Mouse (Mus musculus): Measurements from ENCODE around the gene Disc1. TPM values are rescaled to one million over a fixed set of nuclear protein-coding genes. Genes with fewer than 3 reads are reported as not detected.

The Disc1 gene
- polyA plus RNA-seq, 1 experiment from 2014 or later = 3.3 TPM

- peaks cover 12% of the 10 kb centered on the region for H3K27me3 ChIP-seq
- H3K4me1 ChIP-seq = peaks cover 10% of the 10 kb centered on the region; the same call in 1 of the 2 replicates
- no peak overlapping the region for H3K27ac ChIP-seq (replicated peaks)
- no peaks in the 10 kb centered on the region for H3K9me3 ChIP-seq (replicated peaks)
- no peaks in the 10 kb centered on the region for H3K36me3 ChIP-seq
- ATAC-seq (ENCODE audit: insufficient number of reproducible peaks, low FRiP score, low TSS enrichment, low read depth) = no peak
- no peak overlapping the region for H3K4me3 ChIP-seq (replicated peaks)
- no peak overlapping the region for H3K9ac ChIP-seq
- H3K4me2 ChIP-seq (replicated peaks) = no peak overlapping the region
- WGBS = 74% methylated on average over 5 of the region's 5 CpGs
These were observed 217.4 kb downstream of the Disc1 start for GRCm38 (mm10) chr8:125271357-125271756.

DNA sequence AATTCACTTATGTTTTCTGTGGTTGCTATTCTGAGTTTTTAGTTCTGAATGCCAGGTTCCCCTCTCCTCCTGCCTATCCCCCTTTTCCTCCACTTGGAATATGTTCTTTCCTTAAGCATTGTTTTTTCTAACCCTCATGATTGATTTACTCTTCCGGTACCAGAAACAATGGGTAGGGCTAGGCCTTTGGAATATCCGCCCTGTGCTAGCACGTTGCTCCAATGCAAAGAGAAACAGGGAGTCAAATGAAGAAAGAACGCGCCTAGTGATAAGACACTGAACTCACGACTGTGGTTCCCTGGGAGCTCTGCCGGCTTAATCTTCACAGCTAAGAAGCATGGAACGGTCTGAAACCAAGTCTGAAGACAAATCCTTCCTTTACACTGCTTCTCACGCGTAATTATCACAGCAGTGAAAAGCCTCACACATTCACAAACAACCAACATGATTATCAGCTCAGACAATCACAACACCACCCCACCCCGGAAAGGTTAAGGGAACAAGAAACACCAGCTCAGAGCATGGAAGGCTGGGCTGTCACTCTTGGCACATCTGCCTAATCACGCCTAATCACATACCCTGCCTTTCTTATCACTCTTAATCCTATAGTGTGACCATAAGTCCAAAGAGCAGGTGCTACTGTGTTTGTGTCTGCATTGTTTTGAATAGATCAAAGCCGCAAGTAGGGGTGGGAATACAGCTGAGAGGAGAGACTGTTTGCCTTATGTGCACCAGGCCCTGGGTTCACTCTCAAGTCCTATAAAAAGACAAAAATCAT lies 218.3 kb downstream of the Disc1 start:
- H3K4me1 ChIP-seq = peaks cover 14% of the 10 kb centered on the region; the same call in 1 of the 2 replicates
- peaks cover 14% of the 10 kb centered on the region for H3K27me3 ChIP-seq
- H3K4me3 ChIP-seq (replicated peaks) = no peak overlapping the region
- no peak overlapping the region for H3K9ac ChIP-seq
- no peak overlapping the region for H3K27ac ChIP-seq (replicated peaks)
- ATAC-seq (ENCODE audit: insufficient number of reproducible peaks, low FRiP score, low TSS enrichment, low read depth) = no peak
- WGBS = 71% methylated on average over 13 of the region's 13 CpGs
- no peaks in the 10 kb centered on the region for H3K36me3 ChIP-seq
- no peak overlapping the region for H3K4me2 ChIP-seq (replicated peaks)
- no peaks in the 10 kb centered on the region for H3K9me3 ChIP-seq (replicated peaks)

GRCm38 (mm10) chr8:125277071-125277682 lies 223.2 kb downstream of the Disc1 start:
- 27% methylated on average over 11 of the region's 11 CpGs for WGBS
- Histone ChIP-seq H3K4me1 (peaks cover 30% of the 10 kb centered on the region), H3K4me3 (replicated peaks) (no peak overlapping the region), H3K9ac (no peak overlapping the region), H3K4me2 (replicated peaks) (no peak overlapping the region), H3K36me3 (no peaks in the 10 kb centered on the region), H3K27ac (replicated peaks) (no peak overlapping the region), H3K9me3 (replicated peaks) (no peaks in the 10 kb centered on the region), H3K27me3 (peaks cover 16% of the 10 kb centered on the region; the same call in 1 of the 2 replicates)
- ATAC-seq (ENCODE audit: insufficient number of reproducible peaks, low FRiP score, low TSS enrichment, low read depth) = no peak

DNA sequence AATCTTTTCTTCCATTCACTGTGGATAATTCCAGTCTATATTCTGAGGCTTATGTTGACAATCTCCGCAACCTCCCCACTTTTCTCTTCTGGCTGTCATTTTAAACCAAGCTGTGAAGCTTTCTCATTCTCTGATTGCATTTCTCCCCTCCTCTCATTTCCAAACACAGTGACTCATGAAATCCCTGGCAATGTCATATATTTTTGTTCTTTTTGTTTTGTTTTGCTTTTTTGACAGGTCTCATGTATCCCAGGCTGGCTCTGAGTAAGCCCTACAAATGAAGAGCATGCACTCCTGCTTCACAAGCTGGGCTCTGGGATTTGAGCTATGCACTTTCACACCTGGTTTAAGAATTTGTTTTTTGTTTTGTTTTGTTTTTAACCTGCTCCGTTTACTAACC lies 225.2 kb downstream of the Disc1 start:
- no peak overlapping the region for H3K4me2 ChIP-seq (replicated peaks)
- 76% methylated on average over 2 of the region's 2 CpGs for WGBS
- H3K9ac ChIP-seq = no peak overlapping the region
- ATAC-seq (ENCODE audit: insufficient number of reproducible peaks, low FRiP score, low TSS enrichment, low read depth) = no peak
- H3K36me3 ChIP-seq = no peaks in the 10 kb centered on the region
- H3K4me3 ChIP-seq (replicated peaks) = no peak overlapping the region
- peaks cover 29% of the 10 kb centered on the region for H3K4me1 ChIP-seq
- H3K27me3 ChIP-seq = peaks cover 16% of the 10 kb centered on the region; the same call in 1 of the 2 replicates
- no peak overlapping the region for H3K27ac ChIP-seq (replicated peaks)
- no peaks in the 10 kb centered on the region for H3K9me3 ChIP-seq (replicated peaks)

DNA sequence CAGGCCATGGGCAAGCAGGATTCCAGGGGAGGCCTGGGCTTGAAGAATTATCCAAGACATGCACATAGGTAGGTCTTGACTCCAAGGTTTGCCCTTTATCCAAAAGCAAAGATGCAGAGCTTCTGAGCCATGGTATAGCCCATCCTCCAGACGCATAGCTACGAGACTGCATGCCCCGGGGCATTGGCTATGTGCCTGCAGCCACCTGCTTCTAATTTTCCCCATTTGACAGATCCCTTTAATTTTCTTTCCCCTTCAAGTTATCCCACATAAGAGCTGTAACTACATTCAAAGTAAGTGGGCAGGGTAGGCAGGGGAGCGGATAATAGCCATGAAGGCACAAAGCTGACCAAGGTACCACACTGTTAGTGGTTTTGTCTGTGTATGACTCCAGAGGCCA lies 225.9 kb downstream of the Disc1 start:
- no peak overlapping the region for H3K9ac ChIP-seq
- H3K4me3 ChIP-seq (replicated peaks) = no peak overlapping the region
- H3K27me3 ChIP-seq = peaks cover 16% of the 10 kb centered on the region; the same call in 1 of the 2 replicates
- WGBS = 17% methylated on average over 4 of the region's 4 CpGs
- H3K36me3 ChIP-seq = no peaks in the 10 kb centered on the region
- H3K27ac ChIP-seq (replicated peaks) = no peak overlapping the region
- H3K4me2 ChIP-seq (replicated peaks) = no peak overlapping the region
- H3K4me1 ChIP-seq = peaks cover 32% of the 10 kb centered on the region
- no peaks in the 10 kb centered on the region for H3K9me3 ChIP-seq (replicated peaks)
- no peak for ATAC-seq (ENCODE audit: insufficient number of reproducible peaks, low FRiP score, low TSS enrichment, low read depth)

- WGBS = 55% methylated on average over 7 of the region's 7 CpGs
- no peak overlapping the region for H3K9ac ChIP-seq
- peaks cover 9% of the 10 kb centered on the region; the same call in 1 of the 2 replicates for H3K27me3 ChIP-seq
- no peaks in the 10 kb centered on the region for H3K9me3 ChIP-seq (replicated peaks)
- peaks cover 46% of the 10 kb centered on the region for H3K4me1 ChIP-seq
- no peaks in the 10 kb centered on the region for H3K36me3 ChIP-seq
- H3K27ac ChIP-seq (replicated peaks) = no peak overlapping the region
- H3K4me3 ChIP-seq (replicated peaks) = no peak overlapping the region
- H3K4me2 ChIP-seq (replicated peaks) = no peak overlapping the region
- ATAC-seq (ENCODE audit: insufficient number of reproducible peaks, low FRiP score, low TSS enrichment, low read depth) = no peak
These were observed 228.5 kb downstream of the Disc1 start for GRCm38 (mm10) chr8:125282531-125282930.

- Histone ChIP-seq H3K9ac (no peak overlapping the region), H3K27me3 (peaks cover 4% of the 10 kb centered on the region; the same call in 1 of the 2 replicates), H3K27ac (replicated peaks) (no peak overlapping the region), H3K4me1 (peaks cover 45% of the 10 kb centered on the region), H3K4me2 (replicated peaks) (no peak overlapping the region), H3K36me3 (no peaks in the 10 kb centered on the region), H3K9me3 (replicated peaks) (no peaks in the 10 kb centered on the region), H3K4me3 (replicated peaks) (no peak overlapping the region)
- no peak for ATAC-seq (ENCODE audit: insufficient number of reproducible peaks, low FRiP score, low TSS enrichment, low read depth)
- 58% methylated on average over 6 of the region's 6 CpGs for WGBS
These were observed 229.5 kb downstream of the Disc1 start for GRCm38 (mm10) chr8:125283542-125283941.

- WGBS = 39% methylated on average over 4 of the region's 4 CpGs
- 0 out of 2 replicates have a peak overlapping the region, but pooled peaks have one; percentile 39 for H3K27ac ChIP-seq (replicated peaks)
These were observed 230.9 kb downstream of the Disc1 start for GRCm38 (mm10) chr8:125284875-125285274.

GRCm38 (mm10) chr8:125285391-125285790 lies 231.4 kb downstream of the Disc1 start:
- no peak overlapping the region for H3K4me3 ChIP-seq (replicated peaks)
- H3K4me1 ChIP-seq = peaks cover 32% of the 10 kb centered on the region
- no peak overlapping the region for H3K4me2 ChIP-seq (replicated peaks)
- H3K27me3 ChIP-seq = no peaks in the 10 kb centered on the region
- H3K27ac ChIP-seq (replicated peaks) = no peak overlapping the region
- 64% methylated on average over 8 of the region's 8 CpGs for WGBS
- ATAC-seq (ENCODE audit: insufficient number of reproducible peaks, low FRiP score, low TSS enrichment, low read depth) = no peak
- H3K9ac ChIP-seq = no peak overlapping the region
- no peaks in the 10 kb centered on the region for H3K9me3 ChIP-seq (replicated peaks)
- H3K36me3 ChIP-seq = no peaks in the 10 kb centered on the region

More at GRCm38 (mm10) chr8:125284875-125285274, 230.9 kb downstream of the Disc1 start:
- Histone ChIP-seq H3K9me3 (replicated peaks) (no peaks in the 10 kb centered on the region), H3K27me3 (no peaks in the 10 kb centered on the region), H3K4me2 (replicated peaks) (no peak overlapping the region), H3K4me1 (peaks cover 37% of the 10 kb centered on the region), H3K36me3 (no peaks in the 10 kb centered on the region), H3K4me3 (replicated peaks) (no peak overlapping the region), H3K9ac (no peak overlapping the region)
- ATAC-seq (ENCODE audit: insufficient number of reproducible peaks, low FRiP score, low TSS enrichment, low read depth) = no peak

DNA sequence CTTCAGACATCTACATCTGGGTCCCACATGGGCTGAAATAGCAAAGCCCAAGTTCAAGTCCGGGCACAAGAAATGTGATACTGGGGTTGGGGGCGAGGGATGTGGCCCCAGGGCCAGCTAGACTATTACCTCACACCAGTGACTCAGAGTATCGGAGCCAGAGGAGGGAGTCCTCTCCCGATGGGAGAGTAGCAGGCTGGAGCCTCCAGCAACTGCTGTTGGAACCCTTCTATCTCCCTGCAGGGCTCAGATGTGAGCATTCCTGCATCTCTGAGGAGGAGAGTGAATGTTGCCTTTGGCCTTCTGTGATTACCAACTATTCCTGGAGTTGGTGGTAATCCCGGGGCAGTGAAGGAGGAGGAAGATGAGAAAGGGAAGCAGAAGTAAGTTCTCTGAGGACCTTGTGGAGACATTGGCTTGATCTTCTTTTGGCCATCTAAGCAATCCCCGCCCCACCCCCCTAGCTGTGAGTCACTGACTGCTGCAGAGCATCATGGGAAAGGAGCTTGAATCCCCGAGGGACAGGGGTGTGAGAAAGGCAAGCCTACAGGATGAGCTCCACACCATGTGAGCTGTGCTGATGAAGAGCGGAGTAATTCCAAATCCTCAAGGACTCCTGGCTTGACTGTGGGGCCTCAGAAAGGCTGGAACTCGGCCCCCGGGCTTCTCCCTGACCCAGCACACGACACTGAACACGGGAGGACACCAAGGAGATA lies 232.1 kb downstream of the Disc1 start:
- Histone ChIP-seq H3K4me1 (peaks cover 32% of the 10 kb centered on the region), H3K27me3 (no peaks in the 10 kb centered on the region), H3K9ac (no peak overlapping the region), H3K4me2 (replicated peaks) (no peak overlapping the region), H3K36me3 (no peaks in the 10 kb centered on the region), H3K9me3 (replicated peaks) (no peaks in the 10 kb centered on the region), H3K4me3 (replicated peaks) (no peak overlapping the region), H3K27ac (replicated peaks) (no peak overlapping the region)
- 0 out of 2 replicates have a peak, but pooled peaks have one; percentile 32 for ATAC-seq (ENCODE audit: insufficient number of reproducible peaks, low FRiP score, low TSS enrichment, low read depth)
- WGBS = 54% methylated on average over 12 of the region's 12 CpGs

DNA sequence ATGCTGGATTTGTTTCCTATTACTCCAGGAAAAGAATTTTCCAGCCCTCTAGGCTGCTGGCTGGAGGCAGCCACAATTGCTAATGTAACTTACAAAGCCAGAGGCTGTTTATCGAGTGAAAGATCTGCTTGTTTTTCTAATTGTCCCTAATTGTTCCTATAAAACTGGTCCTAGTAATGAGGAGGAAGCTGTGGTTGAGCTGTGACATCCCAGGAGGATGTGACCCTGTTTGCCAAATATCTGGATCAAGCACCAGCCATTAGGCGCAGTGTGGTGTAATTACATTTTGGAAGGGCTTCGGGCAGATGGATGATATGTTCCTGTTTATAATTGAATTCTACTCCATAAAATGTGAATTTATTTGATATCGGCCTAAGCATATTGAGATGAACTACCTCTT lies 233.3 kb downstream of the Disc1 start:
- no peak overlapping the region for H3K9ac ChIP-seq
- no peaks in the 10 kb centered on the region for H3K9me3 ChIP-seq (replicated peaks)
- WGBS = 64% methylated on average over 4 of the region's 4 CpGs
- no peaks in the 10 kb centered on the region for H3K36me3 ChIP-seq
- peaks cover 39% of the 10 kb centered on the region for H3K4me1 ChIP-seq
- 0 out of 2 replicates have a peak overlapping the region, but pooled peaks have one; percentile 17 for H3K27ac ChIP-seq (replicated peaks)
- H3K27me3 ChIP-seq = no peaks in the 10 kb centered on the region
- no peak overlapping the region for H3K4me2 ChIP-seq (replicated peaks)
- no peak for ATAC-seq (ENCODE audit: insufficient number of reproducible peaks, low FRiP score, low TSS enrichment, low read depth)
- H3K4me3 ChIP-seq (replicated peaks) = no peak overlapping the region
